Mouse (Mus musculus) small intestine, adult 2 months (tissue): ENCODE results near the gene Crygd.

Experiments used
- CTCF ChIP-seq: fragments of 200-500 bp; IDR thresholded peaks from 2 replicates; pipeline ENCODE4 v1.5.1; 2012; ENCODE audit warnings: low read depth, mild to moderate bottlenecking, control low read depth, inconsistent platforms, low read length, moderate library complexity, mixed read lengths; ENCODE audit not compliant: insufficient replicate concordance, insufficient read length; ENCODE audit errors: extremely low read depth
- POLR2A ChIP-seq: fragments of 200-500 bp; IDR thresholded peaks from 2 replicates; pipeline ENCODE4 v1.6.1; 2012; ENCODE audit warnings: low read depth, mild to moderate bottlenecking, control low read depth, inconsistent platforms, low read length, moderate library complexity

DNA sequence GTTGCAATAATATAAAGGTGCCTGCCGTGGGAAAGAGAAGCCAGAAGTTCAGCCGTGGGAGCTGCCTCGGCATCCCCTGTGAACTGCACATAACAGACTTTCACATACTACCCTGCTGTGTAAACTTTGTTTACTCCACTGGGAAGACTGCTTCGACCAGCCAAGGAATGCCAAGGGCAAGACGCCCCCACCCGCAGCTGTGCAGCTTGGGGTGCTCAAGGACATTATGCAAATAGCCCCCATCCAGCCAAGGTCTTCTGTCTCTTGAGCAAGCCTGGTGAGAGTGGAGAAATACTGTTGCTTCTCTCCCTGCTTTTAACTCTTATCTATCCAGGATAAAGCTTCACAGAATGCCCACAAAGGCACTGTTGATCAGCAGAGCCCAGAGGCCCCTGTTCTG is 22.4 kb downstream of the Crygd start:
- no peak for TF ChIP-seq POLR2A
- TF ChIP-seq CTCF: no peak
